Mouse (Mus musculus) heart, adult 2 months (tissue): ENCODE measurements around the gene Mgat4c. TPM values are rescaled to one million over a fixed set of nuclear protein-coding genes. Genes with fewer than 3 reads are reported as not detected.

ENCODE experiments used
- DNase-seq, 2 experiments: peaks; one replicate each; pipeline ENCODE4 v3.0.0; 2021
- H3K27ac ChIP-seq: fragments of 200-600 bp; 2 replicates; pipeline ENCODE4 v1.8.1; 2022
- H3K27me3 ChIP-seq: fragments of 200-500 bp; 2 replicates; pipeline ENCODE4 v1.6.1; 2012; ENCODE audit warnings: mild to moderate bottlenecking, low read length, inconsistent platforms, mixed read lengths; ENCODE audit not compliant: control insufficient read depth, insufficient read depth
- H3K36me3 ChIP-seq: fragments of 200-500 bp; 2 replicates; pipeline ENCODE4 v1.6.1; 2012; ENCODE audit warnings: low read length, inconsistent platforms; ENCODE audit not compliant: control insufficient read depth, insufficient read depth
- H3K4me1 ChIP-seq: fragments of 200-500 bp; 2 replicates; pipeline ENCODE4 v1.6.1; 2011; ENCODE audit warnings: low read length; ENCODE audit not compliant: control insufficient read depth, insufficient read depth
- H3K4me3 ChIP-seq: fragments of 200-600 bp; 2 replicates; pipeline ENCODE4 v1.8.1; 2022
- H3K79me2 ChIP-seq: fragments of 200-500 bp; replicated peaks from 2 replicates; pipeline ENCODE4 v1.6.1; 2012; ENCODE audit warnings: mild to moderate bottlenecking, inconsistent platforms, low read length, moderate library complexity, mixed read lengths; ENCODE audit not compliant: control insufficient read depth, insufficient read depth
- H3K9ac ChIP-seq: fragments of 200-500 bp; 2 replicates; pipeline ENCODE4 v1.6.1; 2012; ENCODE audit warnings: low read depth, mild to moderate bottlenecking, control low read depth, inconsistent platforms, low read length, mixed read lengths
- CTCF ChIP-seq: fragments of 200-600 bp; IDR thresholded peaks from 2 replicates; pipeline ENCODE4 v1.8.1; 2022; ENCODE audit warnings: antibody characterized with exemption, mild to moderate bottlenecking, moderate library complexity
- EP300 ChIP-seq: fragments of 200-500 bp; IDR thresholded peaks from 2 replicates; pipeline ENCODE4 v1.6.1; 2011; ENCODE audit warnings: low read depth, low read length, control low read depth; ENCODE audit not compliant: insufficient read depth
- POLR2A ChIP-seq: fragments of 200-500 bp; IDR thresholded peaks from 2 replicates; pipeline ENCODE4 v1.6.1; 2011; ENCODE audit warnings: mild to moderate bottlenecking, low read depth, low read length, control low read depth; ENCODE audit not compliant: insufficient read depth
- WGBS: fragments of 180-500 bp; shearing (Covaris S2); methylation state at CpG from one replicate; pipeline ENCODE4 v1.1.7; 2018; 5-methylcytosine and 5-hydroxymethylcytosine counted together
- intact Hi-C: fragments of 180-260 bp; cut with DNase I; formaldehyde crosslinking; loops from one replicate; pipeline ENCODE4 v1.15.1; 2025
- polyA plus RNA-seq: library from polyadenylated mRNA; depleted of rRNA; stranded (reverse); fragments of >200 nt; gene quantifications from 2 replicates; pipeline ENCODE4 v1.2.3, GENCODE M21; 2012
- total RNA-seq, 2 experiments: library from RNA; stranded (reverse); gene quantifications; 2 replicates each; pipeline ENCODE4 v1.2.3; 2021

Mgat4c gene
- total and polyA plus RNA-seq, 3 experiments, result not detected

GRCm38 (mm10) chr10:102155853-102156252 is 474.6 kb downstream of the Mgat4c start:
- intact Hi-C loops, result no loop called here
- no peaks in the 10 kb centered on the region for H3K27me3 ChIP-seq
- 46% methylated on average over 1 of the region's 1 CpGs for WGBS

GRCm38 (mm10) chr10:102158809-102159208 is 477.5 kb downstream of the Mgat4c start:
- TF ChIP-seq EP300, result no peak
- TF ChIP-seq CTCF, result no peak
- TF ChIP-seq POLR2A, result no peak
- H3K9ac ChIP-seq, result no peak overlapping the region
- DNase-seq, result no peak
- no peaks in the 10 kb centered on the region for H3K36me3 ChIP-seq
- H3K27me3 ChIP-seq, result no peaks in the 10 kb centered on the region
- whole genome bisulfite sequencing, result 38% methylated on average over 12 of the region's 12 CpGs
- H3K4me3 ChIP-seq, result no peak overlapping the region
- H3K27ac ChIP-seq, result no peak overlapping the region
- no peaks in the 10 kb centered on the region for H3K4me1 ChIP-seq
- no peaks in the 10 kb centered on the region; the same call in 1 of the 2 replicates for H3K79me2 ChIP-seq
- intact Hi-C loops, result no loop called here

More at GRCm38 (mm10) chr10:102155853-102156252, 474.6 kb downstream of the Mgat4c start:
- no peaks in the 10 kb centered on the region for H3K36me3 ChIP-seq
- H3K27ac ChIP-seq, result no peak overlapping the region
- no peak overlapping the region for H3K4me3 ChIP-seq
- H3K9ac ChIP-seq, result no peak overlapping the region
- no peak for TF ChIP-seq CTCF
- TF ChIP-seq EP300, result no peak
- TF ChIP-seq POLR2A, result no peak
- DNase-seq, result no peak
- no peaks in the 10 kb centered on the region; the same call in 1 of the 2 replicates for H3K79me2 ChIP-seq
- H3K4me1 ChIP-seq, result no peaks in the 10 kb centered on the region

GRCm38 (mm10) chr10:102184726-102185125 is 503.4 kb downstream of the Mgat4c start:
- intact Hi-C loops, result no loop called here
- Histone ChIP-seq H3K4me3 (no peak overlapping the region), H3K79me2 (no peaks in the 10 kb centered on the region), H3K36me3 (no peaks in the 10 kb centered on the region), H3K27me3 (no peaks in the 10 kb centered on the region), H3K27ac (no peak overlapping the region), H3K4me1 (no peaks in the 10 kb centered on the region), H3K9ac (no peak overlapping the region)
- DNase-seq, result no peak
- 59% methylated on average over 3 of the region's 3 CpGs for WGBS
- TF ChIP-seq EP300 (no peak), POLR2A (no peak), CTCF (no peak)

- TF ChIP-seq EP300 (no peak), CTCF (no peak), POLR2A (no peak)
- no peak overlapping the region for H3K27ac ChIP-seq
- no peaks in the 10 kb centered on the region for H3K27me3 ChIP-seq
- DNase-seq, result no peak
- no peak overlapping the region for H3K9ac ChIP-seq
- no peaks in the 10 kb centered on the region for H3K36me3 ChIP-seq
- no peaks in the 10 kb centered on the region for H3K4me1 ChIP-seq
- intact Hi-C loops, result no loop called here
- no peak overlapping the region for H3K4me3 ChIP-seq
- WGBS, result 63% methylated on average over 1 of the region's 1 CpGs
- H3K79me2 ChIP-seq, result no peaks in the 10 kb centered on the region
Measured at GRCm38 (mm10) chr10:102191646-102192045, 510.4 kb downstream of the Mgat4c start.

- no peak for TF ChIP-seq EP300
- no peak for TF ChIP-seq POLR2A
- no peak for TF ChIP-seq CTCF
- DNase-seq, result no peak
- intact Hi-C loops, result no loop called here
- H3K79me2 ChIP-seq, result no peaks in the 10 kb centered on the region
- H3K27me3 ChIP-seq, result no peaks in the 10 kb centered on the region
- H3K4me1 ChIP-seq, result no peaks in the 10 kb centered on the region
- H3K27ac ChIP-seq, result no peak overlapping the region
- no peak overlapping the region for H3K4me3 ChIP-seq
- no peaks in the 10 kb centered on the region for H3K36me3 ChIP-seq
- 82% methylated on average over 4 of the region's 4 CpGs for WGBS
- no peak overlapping the region for H3K9ac ChIP-seq
Measured at GRCm38 (mm10) chr10:102196850-102197249, 515.6 kb downstream of the Mgat4c start.

- Histone ChIP-seq H3K36me3 (no peaks in the 10 kb centered on the region), H3K9ac (no peak overlapping the region), H3K27me3 (no peaks in the 10 kb centered on the region), H3K79me2 (no peaks in the 10 kb centered on the region), H3K27ac (no peak overlapping the region), H3K4me3 (no peak overlapping the region), H3K4me1 (no peaks in the 10 kb centered on the region)
- intact Hi-C loops, result no loop called here
- WGBS, result 78% methylated on average over 6 of the region's 6 CpGs
- DNase-seq, result no peak
- TF ChIP-seq EP300 (no peak), POLR2A (no peak), CTCF (no peak)
Measured at GRCm38 (mm10) chr10:102238558-102239211, 557.4 kb downstream of the Mgat4c start.
